Mouse (Mus musculus): ENCODE measurements around the gene Lpo. TPM values are rescaled to one million over a fixed set of nuclear protein-coding genes. Genes with fewer than 3 reads are reported as not detected.

Gene Lpo
- polyA plus RNA-seq, 1 experiment from 2014 or later: 1.1 TPM

- H3K27ac ChIP-seq (ENCODE audit: low read length): 0 out of 2 replicates have a peak overlapping the region, but pooled peaks have one; percentile 1
- H3K36me3 ChIP-seq (ENCODE audit: control insufficient read depth, insufficient read depth): 0 out of 2 replicates have a peak, but pooled peaks cover 3% of the 10 kb centered on the region
- H3K27me3 ChIP-seq (ENCODE audit: control insufficient read depth, insufficient read depth, low read length): no peaks in the 10 kb centered on the region
- 42% methylated on average over 8 of the region's 8 CpGs for WGBS
- peak overlapping the region; percentile 71 for H3K4me3 ChIP-seq (ENCODE audit: low read length)
- H3K9ac ChIP-seq (ENCODE audit: low read length): peak overlapping the region; percentile 67
- H3K4me1 ChIP-seq (ENCODE audit: control insufficient read depth, insufficient read depth, low read length): peaks cover 6% of the 10 kb centered on the region
- no peaks in the 10 kb centered on the region for H3K9me3 ChIP-seq (replicated peaks; ENCODE audit: control insufficient read depth, low read length)
- peak overlapping the region; percentile 74 for H3K4me2 ChIP-seq (ENCODE audit: low read depth, low read length)
- ATAC-seq (replicated peaks; ENCODE audit: extremely low read depth, insufficient read depth, low FRiP score): 0 out of 2 replicates have a peak, but pooled peaks have one; percentile 12
Measured at GRCm38 (mm10) chr11:87853597-87853954, 25.5 kb upstream of the Lpo start.

DNA sequence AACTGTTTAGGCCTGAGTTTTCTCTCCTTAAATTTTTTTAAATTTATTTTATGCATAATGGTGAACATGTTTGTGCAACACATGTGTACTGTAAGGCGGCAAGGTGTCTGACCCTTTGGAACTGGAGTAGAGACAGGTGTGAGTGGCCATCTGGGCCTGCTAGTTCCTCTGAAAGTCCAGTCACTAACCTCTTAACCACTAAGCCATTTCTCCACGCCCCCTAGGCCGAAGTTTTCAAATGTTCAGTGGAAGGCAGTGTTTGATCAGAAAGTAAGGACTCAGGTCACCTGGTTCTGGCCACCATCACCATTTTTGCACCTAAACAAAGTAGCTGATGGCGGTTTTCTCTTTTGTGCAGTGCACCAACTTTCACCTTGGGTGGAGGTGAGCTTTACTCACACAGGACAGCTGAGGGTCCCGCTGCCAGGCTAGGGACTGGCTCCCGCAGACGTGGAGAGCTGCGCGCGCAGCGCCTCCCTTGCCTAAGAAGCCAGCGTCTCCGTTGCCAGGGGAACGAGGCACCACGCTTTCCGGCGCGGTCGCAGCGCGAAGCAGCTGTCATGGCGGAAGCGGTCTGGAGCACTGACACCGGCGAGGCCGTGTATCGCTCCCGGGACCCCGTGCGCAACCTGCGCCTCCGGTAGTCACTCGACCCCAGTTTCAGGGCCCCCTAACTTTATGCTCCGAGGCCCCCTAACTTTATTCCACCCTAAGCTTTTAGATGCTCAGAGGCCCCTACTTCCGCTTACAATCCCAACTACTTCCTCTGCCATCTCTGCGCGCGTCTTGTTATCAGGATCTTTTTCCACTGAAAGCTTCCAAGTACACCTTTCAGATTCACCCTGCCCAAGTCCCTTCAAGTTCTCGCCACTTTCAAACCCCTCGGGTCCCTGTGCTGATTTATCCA is 24.9 kb upstream of the Lpo start, which contains the start of gene Mks1:
TSS of gene Mks1 (plus strand) at position 526 of the 907 bp plus-strand sequence.
- Histone ChIP-seq H3K27me3 (ENCODE audit: control insufficient read depth, insufficient read depth, low read length) (no peaks in the 10 kb centered on the region), H3K9me3 (replicated peaks; ENCODE audit: control insufficient read depth, low read length) (no peaks in the 10 kb centered on the region), H3K4me3 (ENCODE audit: low read length) (peak within 1 kb of the TSS; percentile 71), H3K4me1 (ENCODE audit: control insufficient read depth, insufficient read depth, low read length) (peaks cover 6% of the 10 kb centered on the region), H3K27ac (ENCODE audit: low read length) (0 out of 2 replicates have a peak within 1 kb of the TSS, but pooled peaks have one; percentile 1), H3K36me3 (ENCODE audit: control insufficient read depth, insufficient read depth) (0 out of 2 replicates have a peak, but pooled peaks cover 3% of the 10 kb centered on the region), H3K4me2 (ENCODE audit: low read depth, low read length) (peak within 1 kb of the TSS; percentile 74), H3K9ac (ENCODE audit: low read length) (peak within 1 kb of the TSS; percentile 67)
- peak; percentile 95 for ATAC-seq (replicated peaks; ENCODE audit: extremely low read depth, insufficient read depth, low FRiP score)
- 4% methylated on average over 40 of the region's 40 CpGs for WGBS

- Histone ChIP-seq H3K9ac (ENCODE audit: low read length) (no peak overlapping the region), H3K9me3 (replicated peaks; ENCODE audit: control insufficient read depth, low read length) (no peaks in the 10 kb centered on the region), H3K27ac (ENCODE audit: low read length) (no peak overlapping the region), H3K4me3 (ENCODE audit: low read length) (no peak overlapping the region), H3K4me2 (ENCODE audit: low read depth, low read length) (no peak overlapping the region), H3K36me3 (ENCODE audit: control insufficient read depth, insufficient read depth) (no peaks in the 10 kb centered on the region), H3K4me1 (ENCODE audit: control insufficient read depth, insufficient read depth, low read length) (peaks cover 5% of the 10 kb centered on the region; the same call in 1 of the 2 replicates), H3K27me3 (ENCODE audit: control insufficient read depth, insufficient read depth, low read length) (no peaks in the 10 kb centered on the region)
- no peak; the same call in 1 of the 2 replicates for ATAC-seq (replicated peaks; ENCODE audit: extremely low read depth, insufficient read depth, low FRiP score)
- 51% methylated on average over 6 of the region's 6 CpGs for WGBS
Measured at GRCm38 (mm10) chr11:87847884-87848283, 19.8 kb upstream of the Lpo start.

- Histone ChIP-seq H3K27ac (ENCODE audit: low read length) (no peak overlapping the region), H3K27me3 (ENCODE audit: control insufficient read depth, insufficient read depth, low read length) (no peaks in the 10 kb centered on the region), H3K9ac (ENCODE audit: low read length) (no peak overlapping the region), H3K4me3 (ENCODE audit: low read length) (no peak overlapping the region), H3K4me2 (ENCODE audit: low read depth, low read length) (no peak overlapping the region), H3K9me3 (replicated peaks; ENCODE audit: control insufficient read depth, low read length) (no peaks in the 10 kb centered on the region), H3K36me3 (ENCODE audit: control insufficient read depth, insufficient read depth) (no peaks in the 10 kb centered on the region), H3K4me1 (ENCODE audit: control insufficient read depth, insufficient read depth, low read length) (peaks cover 3% of the 10 kb centered on the region; the same call in 1 of the 2 replicates)
- whole genome bisulfite sequencing: 73% methylated on average over 12 of the region's 12 CpGs
- no peak for ATAC-seq (replicated peaks; ENCODE audit: extremely low read depth, insufficient read depth, low FRiP score)
Measured at GRCm38 (mm10) chr11:87846968-87847600, 19.0 kb upstream of the Lpo start.

- Histone ChIP-seq H3K27ac (ENCODE audit: low read length) (no peak overlapping the region), H3K4me1 (ENCODE audit: control insufficient read depth, insufficient read depth, low read length) (peaks cover 11% of the 10 kb centered on the region), H3K36me3 (ENCODE audit: control insufficient read depth, insufficient read depth) (no peaks in the 10 kb centered on the region), H3K4me3 (ENCODE audit: low read length) (no peak overlapping the region), H3K27me3 (ENCODE audit: control insufficient read depth, insufficient read depth, low read length) (no peaks in the 10 kb centered on the region; the same call in 1 of the 2 replicates), H3K4me2 (ENCODE audit: low read depth, low read length) (no peak overlapping the region), H3K9me3 (replicated peaks; ENCODE audit: control insufficient read depth, low read length) (no peaks in the 10 kb centered on the region), H3K9ac (ENCODE audit: low read length) (no peak overlapping the region)
- 79% methylated on average over 3 of the region's 3 CpGs for WGBS
- ATAC-seq (replicated peaks; ENCODE audit: extremely low read depth, insufficient read depth, low FRiP score): no peak
Measured at GRCm38 (mm10) chr11:87841436-87841835, 13.3 kb upstream of the Lpo start.

GRCm38 (mm10) chr11:87840676-87841075 is 12.6 kb upstream of the Lpo start:
- H3K27me3 ChIP-seq (ENCODE audit: control insufficient read depth, insufficient read depth, low read length): no peaks in the 10 kb centered on the region; the same call in 1 of the 2 replicates
- ATAC-seq (replicated peaks; ENCODE audit: extremely low read depth, insufficient read depth, low FRiP score): peak; percentile 93
- H3K27ac ChIP-seq (ENCODE audit: low read length): no peak overlapping the region
- H3K9me3 ChIP-seq (replicated peaks; ENCODE audit: control insufficient read depth, low read length): no peaks in the 10 kb centered on the region
- H3K36me3 ChIP-seq (ENCODE audit: control insufficient read depth, insufficient read depth): no peaks in the 10 kb centered on the region
- peak overlapping the region; percentile 19; the same call in 1 of the 2 replicates for H3K4me2 ChIP-seq (ENCODE audit: low read depth, low read length)
- no peak overlapping the region for H3K4me3 ChIP-seq (ENCODE audit: low read length)
- H3K4me1 ChIP-seq (ENCODE audit: control insufficient read depth, insufficient read depth, low read length): peaks cover 11% of the 10 kb centered on the region
- no peak overlapping the region for H3K9ac ChIP-seq (ENCODE audit: low read length)
- WGBS: 39% methylated on average over 8 of the region's 8 CpGs

- no peak overlapping the region for H3K4me3 ChIP-seq (ENCODE audit: low read length)
- no peaks in the 10 kb centered on the region for H3K36me3 ChIP-seq (ENCODE audit: control insufficient read depth, insufficient read depth)
- H3K4me2 ChIP-seq (ENCODE audit: low read depth, low read length): no peak overlapping the region
- H3K4me1 ChIP-seq (ENCODE audit: control insufficient read depth, insufficient read depth, low read length): no peaks in the 10 kb centered on the region
- no peak overlapping the region for H3K9ac ChIP-seq (ENCODE audit: low read length)
- H3K27ac ChIP-seq (ENCODE audit: low read length): no peak overlapping the region
- ATAC-seq (replicated peaks; ENCODE audit: extremely low read depth, insufficient read depth, low FRiP score): no peak
- WGBS: 56% methylated on average over 5 of the region's 5 CpGs
- no peaks in the 10 kb centered on the region for H3K9me3 ChIP-seq (replicated peaks; ENCODE audit: control insufficient read depth, low read length)
- H3K27me3 ChIP-seq (ENCODE audit: control insufficient read depth, insufficient read depth, low read length): peaks cover 13% of the 10 kb centered on the region
Measured at GRCm38 (mm10) chr11:87821502-87821901, 6.6 kb downstream of the Lpo start.

DNA sequence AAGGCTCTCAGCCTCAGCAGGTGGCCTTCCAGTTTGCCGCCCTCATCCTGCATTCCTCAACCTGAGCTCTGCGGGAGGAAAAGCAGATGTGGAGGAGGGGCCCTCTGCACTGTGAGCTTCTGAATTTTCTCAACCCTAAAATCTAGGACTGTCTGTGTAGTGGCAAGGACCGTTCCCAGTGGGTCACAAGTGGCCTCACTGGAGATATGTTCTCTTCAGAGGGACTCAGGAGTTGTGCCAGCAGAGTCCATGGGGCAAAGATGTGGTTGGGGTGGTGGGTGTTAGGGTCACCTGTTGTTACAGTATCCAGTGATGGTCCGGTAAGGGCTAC is 10.7 kb downstream of the Lpo start:
- no peaks in the 10 kb centered on the region for H3K9me3 ChIP-seq (replicated peaks; ENCODE audit: control insufficient read depth, low read length)
- H3K4me2 ChIP-seq (ENCODE audit: low read depth, low read length): peak overlapping the region; percentile 74
- WGBS: 27% methylated on average over 4 of the region's 4 CpGs
- no peaks in the 10 kb centered on the region for H3K36me3 ChIP-seq (ENCODE audit: control insufficient read depth, insufficient read depth)
- no peak overlapping the region for H3K27ac ChIP-seq (ENCODE audit: low read length)
- ATAC-seq (replicated peaks; ENCODE audit: extremely low read depth, insufficient read depth, low FRiP score): no peak
- peak overlapping the region; percentile 50; the same call in 1 of the 2 replicates for H3K9ac ChIP-seq (ENCODE audit: low read length)
- peaks cover 12% of the 10 kb centered on the region for H3K27me3 ChIP-seq (ENCODE audit: control insufficient read depth, insufficient read depth, low read length)
- peak overlapping the region; percentile 49 for H3K4me3 ChIP-seq (ENCODE audit: low read length)
- no peaks in the 10 kb centered on the region for H3K4me1 ChIP-seq (ENCODE audit: control insufficient read depth, insufficient read depth, low read length)
